Mouse (Mus musculus): ENCODE results near the gene Hand2. TPM values are rescaled to one million over a fixed set of nuclear protein-coding genes. Genes with fewer than 3 reads are reported as not detected.

The Hand2 gene
- polyA plus RNA-seq, 1 experiment from 2014 or later: not detected

DNA sequence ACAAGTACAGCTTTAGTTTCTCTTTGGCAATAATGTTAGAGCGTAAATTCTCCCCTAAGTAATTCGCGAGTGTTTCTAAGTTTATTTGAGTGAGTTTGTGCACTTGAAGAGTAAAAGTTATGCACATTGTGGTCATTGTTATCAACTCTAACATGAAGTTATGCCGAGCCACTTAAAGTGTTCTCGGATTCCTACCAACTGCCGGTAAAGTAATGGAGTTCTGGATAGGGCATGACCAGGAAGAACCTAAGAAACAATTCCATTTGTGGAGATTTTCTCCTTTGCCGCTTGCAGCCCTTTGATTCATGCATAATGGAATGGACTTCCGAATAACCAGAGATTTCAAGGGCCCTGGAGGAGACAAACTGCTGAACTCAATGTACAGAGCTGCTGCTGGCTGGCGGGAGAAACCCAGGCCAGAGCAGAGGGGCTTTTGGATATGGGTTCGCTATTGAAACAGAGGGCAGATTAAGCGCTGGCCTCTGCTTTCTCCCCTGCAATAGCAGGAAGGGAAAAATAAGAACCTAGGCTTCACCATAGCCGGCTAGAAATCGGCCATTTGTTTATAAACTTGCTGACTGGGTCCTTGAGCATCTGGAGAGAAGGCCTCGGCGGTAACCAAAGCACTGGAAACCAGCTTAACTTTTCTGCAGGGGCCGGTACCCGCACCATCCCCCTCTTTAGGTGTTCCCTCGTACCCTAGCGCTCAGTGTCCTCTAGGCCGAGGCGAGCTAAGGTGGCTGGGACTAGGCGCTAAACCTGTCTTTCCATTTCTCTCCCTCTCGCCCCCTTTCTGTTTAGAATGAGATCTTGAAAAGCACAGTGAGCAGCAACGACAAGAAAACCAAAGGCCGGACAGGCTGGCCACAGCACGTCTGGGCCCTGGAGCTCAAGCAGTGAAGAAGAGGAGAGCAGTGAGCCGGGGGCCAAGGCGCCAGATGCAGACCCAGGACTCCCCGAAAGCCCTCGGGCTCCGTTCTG is 2.5 kb downstream of the Hand2 start:
- Histone ChIP-seq H3K36me3 (ENCODE audit: control insufficient read depth, insufficient read depth, low read length) (no peaks in the 10 kb centered on the region), H3K4me1 (ENCODE audit: control insufficient read depth, insufficient read depth, low read length) (peaks cover 9% of the 10 kb centered on the region)
- WGBS: under 1% methylated on average over 31 of the region's 31 CpGs

DNA sequence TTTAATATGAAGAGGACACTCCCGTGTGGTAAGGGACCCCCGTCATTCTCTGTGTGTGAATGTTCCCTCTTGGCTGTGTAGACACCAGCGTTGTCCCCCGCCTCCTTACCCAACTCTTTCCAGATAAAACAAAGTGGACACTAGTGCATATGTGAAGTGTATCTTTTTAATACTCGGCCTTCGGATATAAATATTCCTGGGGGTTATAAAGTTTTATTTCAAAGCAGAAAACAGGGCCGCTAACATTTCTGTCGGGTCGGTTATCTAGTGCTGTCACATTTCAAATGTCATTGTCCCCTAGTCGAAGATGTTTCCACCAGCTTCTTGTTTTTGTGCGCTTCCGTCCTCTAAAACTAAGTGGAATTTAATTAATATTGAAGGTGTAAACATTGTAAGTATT is 3.3 kb downstream of the Hand2 start:
- Histone ChIP-seq H3K4me3 (ENCODE audit: low read depth, low read length) (no peak overlapping the region), H3K4me2 (ENCODE audit: low read length) (no peak overlapping the region), H3K27ac (ENCODE audit: low read length) (no peak overlapping the region), H3K9me3 (replicated peaks; ENCODE audit: control insufficient read depth, low read length, poor library complexity, severe bottlenecking) (no peaks in the 10 kb centered on the region), H3K4me1 (ENCODE audit: control insufficient read depth, insufficient read depth, low read length) (peaks cover 9% of the 10 kb centered on the region), H3K27me3 (ENCODE audit: control insufficient read depth, insufficient read depth, low read depth, low read length) (peaks cover 38% of the 10 kb centered on the region), H3K9ac (ENCODE audit: low read depth, low read length) (no peak overlapping the region), H3K36me3 (ENCODE audit: control insufficient read depth, insufficient read depth, low read length) (no peaks in the 10 kb centered on the region)
- WGBS: 1% methylated on average over 12 of the region's 12 CpGs
- ATAC-seq: no peak

More for the DNA sequence above, 2.5 kb downstream of the Hand2 start:
- Histone ChIP-seq H3K9ac (ENCODE audit: low read depth, low read length) (no peak overlapping the region), H3K4me2 (ENCODE audit: low read length) (no peak overlapping the region), H3K4me3 (ENCODE audit: low read depth, low read length) (no peak overlapping the region), H3K27me3 (ENCODE audit: control insufficient read depth, insufficient read depth, low read depth, low read length) (peaks cover 40% of the 10 kb centered on the region), H3K9me3 (replicated peaks; ENCODE audit: control insufficient read depth, low read length, poor library complexity, severe bottlenecking) (no peaks in the 10 kb centered on the region), H3K27ac (ENCODE audit: low read length) (no peak overlapping the region)
- ATAC-seq: no peak

DNA sequence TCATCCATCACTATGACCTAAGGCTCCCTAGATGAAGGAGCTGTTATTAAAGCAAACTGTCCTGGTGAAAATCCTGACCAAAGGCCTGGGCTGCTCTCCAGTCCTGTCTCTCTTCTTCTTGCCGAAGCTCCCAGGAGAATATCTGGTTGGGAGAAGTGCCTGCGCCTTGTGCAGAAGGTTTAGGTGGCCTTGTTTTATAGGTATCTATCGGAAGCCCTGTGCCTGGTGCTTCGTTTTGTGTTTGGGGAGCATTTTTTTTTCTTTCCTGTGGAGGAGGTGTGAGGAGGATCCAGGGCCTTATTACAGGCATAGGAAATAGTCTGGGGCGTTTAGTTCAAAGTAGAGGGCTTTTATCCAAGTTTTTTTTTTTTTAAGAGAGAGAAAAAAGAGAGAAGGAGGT is 3.9 kb downstream of the Hand2 start:
- ATAC-seq: no peak
- 0% methylated on average over 5 of the region's 5 CpGs for WGBS

GRCm38 (mm10) chr8:57325111-57325891 is 4.5 kb downstream of the Hand2 start:
- Histone ChIP-seq H3K9me3 (replicated peaks; ENCODE audit: control insufficient read depth, low read length, poor library complexity, severe bottlenecking) (no peaks in the 10 kb centered on the region), H3K4me1 (ENCODE audit: control insufficient read depth, insufficient read depth, low read length) (peaks cover 9% of the 10 kb centered on the region), H3K9ac (ENCODE audit: low read depth, low read length) (no peak overlapping the region), H3K27me3 (ENCODE audit: control insufficient read depth, insufficient read depth, low read depth, low read length) (peaks cover 48% of the 10 kb centered on the region), H3K4me3 (ENCODE audit: low read depth, low read length) (no peak overlapping the region), H3K4me2 (ENCODE audit: low read length) (no peak overlapping the region), H3K36me3 (ENCODE audit: control insufficient read depth, insufficient read depth, low read length) (no peaks in the 10 kb centered on the region), H3K27ac (ENCODE audit: low read length) (no peak overlapping the region)
- 1% methylated on average over 18 of the region's 21 CpGs for WGBS
- no peak for ATAC-seq

More for the DNA sequence above, 3.9 kb downstream of the Hand2 start:
- Histone ChIP-seq H3K4me3 (ENCODE audit: low read depth, low read length) (no peak overlapping the region), H3K9ac (ENCODE audit: low read depth, low read length) (no peak overlapping the region), H3K27me3 (ENCODE audit: control insufficient read depth, insufficient read depth, low read depth, low read length) (peaks cover 41% of the 10 kb centered on the region), H3K4me2 (ENCODE audit: low read length) (no peak overlapping the region), H3K9me3 (replicated peaks; ENCODE audit: control insufficient read depth, low read length, poor library complexity, severe bottlenecking) (no peaks in the 10 kb centered on the region), H3K4me1 (ENCODE audit: control insufficient read depth, insufficient read depth, low read length) (peaks cover 9% of the 10 kb centered on the region), H3K36me3 (ENCODE audit: control insufficient read depth, insufficient read depth, low read length) (no peaks in the 10 kb centered on the region), H3K27ac (ENCODE audit: low read length) (no peak overlapping the region)

DNA sequence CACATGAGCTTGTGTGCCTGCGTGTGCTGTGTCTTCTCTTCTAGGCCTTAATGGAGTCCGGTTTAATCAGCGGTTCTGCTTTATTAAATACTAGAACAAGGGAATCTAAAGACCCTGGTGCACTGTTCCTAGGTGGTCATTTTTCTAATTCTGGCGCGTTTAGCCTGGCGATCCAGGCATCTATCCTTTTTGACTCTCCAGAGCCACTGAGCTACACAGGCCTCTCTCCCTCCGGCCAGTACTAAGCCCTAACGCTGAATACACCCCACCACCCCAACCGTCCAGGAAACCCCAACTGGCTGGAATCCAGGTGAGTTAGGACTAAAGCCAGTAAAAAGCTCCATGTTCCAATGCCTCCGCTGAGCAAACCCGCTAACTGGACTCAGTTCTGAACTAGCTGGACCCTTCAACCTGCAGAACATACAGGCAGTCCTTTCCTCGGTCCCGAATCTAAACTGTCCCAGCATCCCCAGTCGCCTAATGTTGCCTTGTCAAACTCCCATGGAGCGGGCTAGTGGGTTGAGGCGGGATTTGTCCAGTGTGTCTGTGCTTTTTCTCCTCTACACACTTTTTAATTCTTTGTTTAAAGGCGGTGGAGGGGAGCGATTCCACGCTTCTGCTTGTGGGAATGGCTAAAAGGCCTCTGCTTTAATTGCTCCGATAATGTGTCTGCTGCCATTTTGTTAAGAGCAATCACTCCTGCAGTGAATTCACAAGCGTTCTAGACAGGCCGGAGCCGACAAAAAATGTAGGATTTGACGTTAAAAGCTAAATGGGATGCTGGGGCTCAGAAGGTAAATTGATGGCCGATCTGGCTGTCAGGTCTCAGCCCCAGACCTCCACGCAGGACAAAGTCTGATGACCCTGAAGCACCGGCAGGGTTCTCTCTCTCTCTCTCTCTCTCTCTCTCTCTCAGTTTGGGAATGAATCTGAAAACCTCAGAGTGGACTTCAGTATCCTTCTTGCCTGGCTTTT is 5.6 kb downstream of the Hand2 start:
- Histone ChIP-seq H3K36me3 (ENCODE audit: control insufficient read depth, insufficient read depth, low read length) (no peaks in the 10 kb centered on the region), H3K27ac (ENCODE audit: low read length) (no peak overlapping the region), H3K27me3 (ENCODE audit: control insufficient read depth, insufficient read depth, low read depth, low read length) (peaks cover 56% of the 10 kb centered on the region), H3K4me1 (ENCODE audit: control insufficient read depth, insufficient read depth, low read length) (peaks cover 6% of the 10 kb centered on the region), H3K4me2 (ENCODE audit: low read length) (no peak overlapping the region), H3K4me3 (ENCODE audit: low read depth, low read length) (no peak overlapping the region), H3K9me3 (replicated peaks; ENCODE audit: control insufficient read depth, low read length, poor library complexity, severe bottlenecking) (no peaks in the 10 kb centered on the region), H3K9ac (ENCODE audit: low read depth, low read length) (no peak overlapping the region)
- 4% methylated on average over 27 of the region's 27 CpGs for WGBS
- no peak for ATAC-seq

GRCm38 (mm10) chr8:57327281-57328160 is 6.7 kb downstream of the Hand2 start:
- Histone ChIP-seq H3K27ac (ENCODE audit: low read length) (no peak overlapping the region), H3K4me1 (ENCODE audit: control insufficient read depth, insufficient read depth, low read length) (no peaks in the 10 kb centered on the region; the same call in 1 of the 2 replicates), H3K9me3 (replicated peaks; ENCODE audit: control insufficient read depth, low read length, poor library complexity, severe bottlenecking) (no peaks in the 10 kb centered on the region), H3K4me3 (ENCODE audit: low read depth, low read length) (no peak overlapping the region), H3K9ac (ENCODE audit: low read depth, low read length) (no peak overlapping the region), H3K27me3 (ENCODE audit: control insufficient read depth, insufficient read depth, low read depth, low read length) (peaks cover 63% of the 10 kb centered on the region), H3K36me3 (ENCODE audit: control insufficient read depth, insufficient read depth, low read length) (no peaks in the 10 kb centered on the region), H3K4me2 (ENCODE audit: low read length) (no peak overlapping the region)
- ATAC-seq: no peak
- WGBS: 1% methylated on average over 29 of the region's 29 CpGs

DNA sequence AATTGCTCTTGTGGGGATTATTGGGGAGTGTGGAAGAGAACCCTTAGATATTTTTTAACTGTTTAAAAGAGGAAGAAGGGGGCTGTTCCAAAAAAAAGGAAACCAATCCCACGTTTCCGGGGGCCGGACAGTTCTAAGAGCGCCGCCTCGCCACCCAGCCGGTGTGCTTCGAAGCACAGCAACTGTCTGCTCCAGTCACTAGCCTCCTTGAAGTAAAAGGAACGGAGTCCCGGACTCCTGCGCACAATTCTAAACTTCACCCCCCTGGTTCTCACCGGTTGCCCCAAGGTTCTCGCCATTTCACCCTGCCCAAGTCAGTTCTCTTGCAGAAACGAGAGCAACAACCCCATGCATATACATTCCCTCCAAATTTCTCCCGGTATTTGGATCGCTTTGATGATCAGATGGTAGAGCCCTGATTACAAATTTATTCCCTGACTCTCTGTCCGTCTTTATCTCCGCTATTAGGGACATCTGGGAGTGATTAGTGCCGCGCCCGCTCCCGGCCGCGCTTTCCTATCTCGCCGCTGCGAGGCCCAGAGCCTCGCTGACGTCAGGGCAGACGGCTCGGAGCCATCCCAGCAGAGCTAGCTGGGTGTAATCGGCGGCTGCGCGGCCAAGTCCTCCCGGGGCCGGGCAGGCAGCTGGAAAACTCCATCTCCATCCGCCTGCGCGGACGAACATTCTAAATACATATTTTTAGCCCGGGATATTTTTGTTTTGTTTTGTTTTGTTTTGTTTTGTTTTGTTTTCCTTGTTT is 7.6 kb downstream of the Hand2 start:
- Histone ChIP-seq H3K36me3 (ENCODE audit: control insufficient read depth, insufficient read depth, low read length) (no peaks in the 10 kb centered on the region), H3K4me3 (ENCODE audit: low read depth, low read length) (no peak overlapping the region), H3K27me3 (ENCODE audit: control insufficient read depth, insufficient read depth, low read depth, low read length) (peaks cover 67% of the 10 kb centered on the region), H3K9ac (ENCODE audit: low read depth, low read length) (no peak overlapping the region), H3K9me3 (replicated peaks; ENCODE audit: control insufficient read depth, low read length, poor library complexity, severe bottlenecking) (no peaks in the 10 kb centered on the region), H3K4me2 (ENCODE audit: low read length) (peak overlapping the region; percentile 8), H3K4me1 (ENCODE audit: control insufficient read depth, insufficient read depth, low read length) (no peaks in the 10 kb centered on the region; the same call in 1 of the 2 replicates), H3K27ac (ENCODE audit: low read length) (no peak overlapping the region)
- ATAC-seq: peak; percentile 70; the same call in 1 of the 2 replicates
- WGBS: under 1% methylated on average over 42 of the region's 42 CpGs
